Mouse (Mus musculus) midbrain, embryonic 12.5 days (tissue): ENCODE measurements around the gene Camk2b. TPM values are rescaled to one million over a fixed set of nuclear protein-coding genes. Genes with fewer than 3 reads are reported as not detected.

Experiments used
- polyA plus RNA-seq: library from polyadenylated mRNA; unstranded; fragments of >200 nt; fragmentation: Nextera tagmentation; extraction: Ambion mirVana; gene quantifications from 2 replicates; pipeline ENCODE4 v1.2.1, GENCODE M21; 2016

The Camk2b gene
- polyA plus RNA-seq, 1 experiment from 2014 or later: 13.0 TPM

Other genes with a start within 250 kb of the Camk2b start
- gene Polm, start 228.3 kb downstream of the Camk2b start, polyA plus RNA-seq: 9.1 and 9.3 TPM in 2 replicates
- 33.1 and 51.5 TPM in 2 replicates for gene Aebp1, start 204.4 kb downstream of the Camk2b start, polyA plus RNA-seq
- gene Pold2, start 188.1 kb downstream of the Camk2b start, polyA plus RNA-seq: 90.8 and 91.9 TPM in 2 replicates
- gene Myl7, start 167.6 kb downstream of the Camk2b start, polyA plus RNA-seq: 1.2 and 1.4 TPM in 2 replicates
- gene Gck, start 116.3 kb downstream of the Camk2b start, polyA plus RNA-seq: 2.6 and 3.0 TPM in 2 replicates
- 57.9 and 59.1 TPM in 2 replicates for gene Ykt6, start 110.7 kb downstream of the Camk2b start, polyA plus RNA-seq
- 0.38 and 0.41 TPM in 2 replicates for gene A730071L15Rik, start 133.7 kb upstream of the Camk2b start, polyA plus RNA-seq
- gene Nudcd3, start 134.1 kb upstream of the Camk2b start, polyA plus RNA-seq: 55.0 and 55.9 TPM in 2 replicates
- not detected in 2 replicates for gene Npc1l1, start 163.8 kb upstream of the Camk2b start, polyA plus RNA-seq
- gene Ddx56, start 201.4 kb upstream of the Camk2b start, polyA plus RNA-seq: 92.0 and 93.7 TPM in 2 replicates
- 150 and 153 TPM in 2 replicates for gene Tmed4, start 208.5 kb upstream of the Camk2b start, polyA plus RNA-seq
- 92.4 and 98.3 TPM in 2 replicates for gene Ogdh, start 225.3 kb upstream of the Camk2b start, polyA plus RNA-seq